ENCODE assay signal across 9 mouse cellular contexts in genomic region chr4:41759656-41760287, GRCm38 (mm10). TPM values are rescaled to one million over a fixed set of nuclear protein-coding genes. Genes with fewer than 3 reads are reported as not detected.
DNase-seq lines count a peak whose midpoint lies in the region; ATAC-seq and TF ChIP-seq lines count a peak whose summit lies in the region.
"Had no signal": no experiment of that assay in that cellular context is flagged by ENCODE, and none has a peak within 500 bp of the region (broad histone marks: within the 10 kb centered on the region; RNA-seq: fewer than 3 reads in every experiment).

No protein-coding gene starts in this region.

- H3K36me3 ChIP-seq in kidney, adult 2 months (ENCODE audit: control insufficient read depth, insufficient read depth, low read length): no peaks in the 10 kb centered on the region; the same call in 1 of the 2 replicates
- peaks cover 24% of the 10 kb centered on the region for H3K36me3 ChIP-seq in embryonic facial prominence, embryonic 13.5 days
- H3K36me3 ChIP-seq in intestine, embryonic 15.5 days: 0 out of 2 replicates have a peak, but pooled peaks cover 5% of the 10 kb centered on the region
- H3K36me3 ChIP-seq in midbrain, embryonic 14.5 days (ENCODE audit: control insufficient read depth, insufficient read depth, low read length): peaks cover 11% of the 10 kb centered on the region

- H3K4me3 ChIP-seq in kidney, adult 2 months (ENCODE audit: insufficient read depth, low read depth, low read length): peak overlapping the region; percentile 42
- H3K4me3 ChIP-seq in embryonic facial prominence, embryonic 13.5 days: peak overlapping the region; percentile 61
- peak overlapping the region; percentile 47 for H3K4me3 ChIP-seq in intestine, embryonic 15.5 days (replicated peaks)
- H3K4me3 ChIP-seq in midbrain, embryonic 14.5 days (replicated peaks; ENCODE audit: low read depth, low read length): peak overlapping the region; percentile 32

- H3K27ac ChIP-seq in kidney, adult 2 months (ENCODE audit: insufficient read depth, low read depth, low read length): peak overlapping the region; percentile 98
- H3K27ac ChIP-seq in embryonic facial prominence, embryonic 13.5 days: peak overlapping the region; percentile 99
- H3K27ac ChIP-seq in intestine, embryonic 15.5 days: peak overlapping the region; percentile 92
- H3K27ac ChIP-seq in midbrain, embryonic 14.5 days (replicated peaks; ENCODE audit: low read depth, low read length): no peak overlapping the region
- H3K27ac ChIP-seq: macrophage had no signal

- peaks cover 26% of the 10 kb centered on the region; the same call in 1 of the 2 replicates for H3K4me1 ChIP-seq in kidney, adult 2 months (ENCODE audit: control insufficient read depth, insufficient read depth, low read length)
- H3K4me1 ChIP-seq in embryonic facial prominence, embryonic 13.5 days: peaks cover 52% of the 10 kb centered on the region
- H3K4me1 ChIP-seq in intestine, embryonic 15.5 days (replicated peaks): peaks cover 40% of the 10 kb centered on the region
- H3K4me1 ChIP-seq in midbrain, embryonic 14.5 days (ENCODE audit: control insufficient read depth, insufficient read depth, low read length): peaks cover 24% of the 10 kb centered on the region

- no peak for TF ChIP-seq POLR2A in kidney, adult 2 months (IDR thresholded peaks at IDR 0.05; ENCODE audit: low read depth, low read length)

- no peak for ATAC-seq in embryonic facial prominence, embryonic 13.5 days (ENCODE audit: insufficient number of reproducible peaks, insufficient read depth, low FRiP score, low TSS enrichment, low read depth)
- peak; percentile 33 for ATAC-seq in intestine, embryonic 15.5 days
- ATAC-seq in midbrain, embryonic 14.5 days (ENCODE audit: low FRiP score, low TSS enrichment): no peak

- peak overlapping the region; percentile 95 for H3K4me2 ChIP-seq in embryonic facial prominence, embryonic 13.5 days
- peak overlapping the region; percentile 74 for H3K4me2 ChIP-seq in intestine, embryonic 15.5 days (replicated peaks)
- peak overlapping the region; percentile 54 for H3K4me2 ChIP-seq in midbrain, embryonic 14.5 days (ENCODE audit: low read length)

- H3K27me3 ChIP-seq in kidney, adult 2 months (replicated peaks; ENCODE audit: control insufficient read depth, insufficient read depth, low read length): no peaks in the 10 kb centered on the region
- no peaks in the 10 kb centered on the region for H3K27me3 ChIP-seq in embryonic facial prominence, embryonic 13.5 days
- no peaks in the 10 kb centered on the region for H3K27me3 ChIP-seq in intestine, embryonic 15.5 days (replicated peaks)
- H3K27me3 ChIP-seq in midbrain, embryonic 14.5 days (ENCODE audit: control insufficient read depth, insufficient read depth, low read length): no peaks in the 10 kb centered on the region

- WGBS in kidney, adult 2 months: 26% methylated on average over 6 of the region's 6 CpGs
- WGBS in embryonic facial prominence, embryonic 13.5 days: 32% methylated on average over 6 of the region's 6 CpGs
- 28% methylated on average over 6 of the region's 6 CpGs for WGBS in intestine, embryonic 15.5 days
- 40% methylated on average over 6 of the region's 6 CpGs for WGBS in midbrain, embryonic 14.5 days

- no peak for TF ChIP-seq CTCF in kidney, adult 2 months (conservative IDR thresholded peaks at IDR 0.05; ENCODE audit: insufficient read depth, insufficient read length, low read depth, low read length)

- DNase-seq in kidney, adult 2 months: peak; percentile 46
- no peak for DNase-seq in kidney, postnatal 14 days
- DNase-seq in midbrain, embryonic 14.5 days: no peak
- DNase-seq in left cerebral cortex, adult 9 months (ENCODE audit: low spot score in 2 of 2): no peak
- DNase-seq in cerebellum, adult 11 months: no peak
- no peak for DNase-seq in adrenal gland, postnatal 36 days

- peak overlapping the region; percentile 82 for H3K9ac ChIP-seq in embryonic facial prominence, embryonic 13.5 days
- peak overlapping the region; percentile 48 for H3K9ac ChIP-seq in intestine, embryonic 15.5 days
- H3K9ac ChIP-seq in midbrain, embryonic 14.5 days (replicated peaks; ENCODE audit: low read length): peak overlapping the region; percentile 58

- no peaks in the 10 kb centered on the region for H3K9me3 ChIP-seq in embryonic facial prominence, embryonic 13.5 days
- H3K9me3 ChIP-seq in intestine, embryonic 15.5 days: no peaks in the 10 kb centered on the region
- no peaks in the 10 kb centered on the region for H3K9me3 ChIP-seq in midbrain, embryonic 14.5 days (ENCODE audit: control insufficient read depth, low read length)

RNA-seq across cellular contexts. Expression of gene Sigmar1, which starts 3.8 kb away (rescaled TPM):
- 60.6 and 69.7 TPM in 2 replicates for polyA plus RNA-seq in kidney, adult 2 months (2012; rRNA removed)
- 83.8 and 87.7 TPM in 2 replicates for polyA plus RNA-seq in embryonic facial prominence, embryonic 13.5 days (2015; fragmentation: Nextera tagmentation; extraction: Ambion mirVana)
- polyA plus RNA-seq in intestine, embryonic 15.5 days (2015; fragmentation: Nextera tagmentation; extraction: Ambion mirVana): 94.7 and 108 TPM in 2 replicates
- polyA plus RNA-seq in midbrain, embryonic 14.5 days (2014; fragmentation: Nextera tagmentation; extraction: Ambion mirVana): 52.7 and 55.4 TPM in 2 replicates
- total RNA-seq in adrenal gland, postnatal 36 days (2021): 10 to 100 TPM; 77.4 to 80.1 TPM

RNA-seq across cellular contexts. Expression of gene Galt, which starts 4.7 kb away (rescaled TPM):
- 162 and 175 TPM in 2 replicates for polyA plus RNA-seq in kidney, adult 2 months (2012; rRNA removed)
- polyA plus RNA-seq in embryonic facial prominence, embryonic 13.5 days (2015; fragmentation: Nextera tagmentation; extraction: Ambion mirVana): 43.4 and 47.9 TPM in 2 replicates
- polyA plus RNA-seq in intestine, embryonic 15.5 days (2015; fragmentation: Nextera tagmentation; extraction: Ambion mirVana): 64.8 and 70.9 TPM in 2 replicates
- 38.8 and 51.5 TPM in 2 replicates for polyA plus RNA-seq in midbrain, embryonic 14.5 days (2014; fragmentation: Nextera tagmentation; extraction: Ambion mirVana)
- 10 to 100 TPM; 32.1 to 45.6 TPM for total RNA-seq in adrenal gland, postnatal 36 days (2021)

RNA-seq across cellular contexts. Expression of gene Ccl27a, which starts 14.3 kb away (rescaled TPM):
- 49.2 and 54.0 TPM in 2 replicates for polyA plus RNA-seq in kidney, adult 2 months (2012; rRNA removed)
- polyA plus RNA-seq in embryonic facial prominence, embryonic 13.5 days (2015; fragmentation: Nextera tagmentation; extraction: Ambion mirVana): 63.5 and 65.5 TPM in 2 replicates
- 30.5 and 31.9 TPM in 2 replicates for polyA plus RNA-seq in intestine, embryonic 15.5 days (2015; fragmentation: Nextera tagmentation; extraction: Ambion mirVana)
- 241 and 335 TPM in 2 replicates for polyA plus RNA-seq in midbrain, embryonic 14.5 days (2014; fragmentation: Nextera tagmentation; extraction: Ambion mirVana)
- 10 to 100 TPM; 33.9 to 46.8 TPM for total RNA-seq in adrenal gland, postnatal 36 days (2021)

RNA-seq across cellular contexts. Expression of gene Arid3c, which starts 28.8 kb away (rescaled TPM):
- not detected in 2 replicates for polyA plus RNA-seq in kidney, adult 2 months (2012; rRNA removed)
- 0.15 and 0.20 TPM in 2 replicates for polyA plus RNA-seq in embryonic facial prominence, embryonic 13.5 days (2015; fragmentation: Nextera tagmentation; extraction: Ambion mirVana)
- not detected in 2 replicates for polyA plus RNA-seq in intestine, embryonic 15.5 days (2015; fragmentation: Nextera tagmentation; extraction: Ambion mirVana)
- 0.47 and 0.70 TPM in 2 replicates for polyA plus RNA-seq in midbrain, embryonic 14.5 days (2014; fragmentation: Nextera tagmentation; extraction: Ambion mirVana)
- total RNA-seq in adrenal gland, postnatal 36 days (2021): not detected
- polyA plus RNA-seq: macrophage had no signal

RNA-seq across cellular contexts. Expression of gene Dctn3, which starts 36.8 kb away (rescaled TPM):
- polyA plus RNA-seq in kidney, adult 2 months (2012; rRNA removed): 76.0 and 92.6 TPM in 2 replicates
- polyA plus RNA-seq in embryonic facial prominence, embryonic 13.5 days (2015; fragmentation: Nextera tagmentation; extraction: Ambion mirVana): 123 and 128 TPM in 2 replicates
- polyA plus RNA-seq in intestine, embryonic 15.5 days (2015; fragmentation: Nextera tagmentation; extraction: Ambion mirVana): 122 and 131 TPM in 2 replicates
- 249 and 299 TPM in 2 replicates for polyA plus RNA-seq in midbrain, embryonic 14.5 days (2014; fragmentation: Nextera tagmentation; extraction: Ambion mirVana)
- total RNA-seq in adrenal gland, postnatal 36 days (2021): 100 to 1,000 TPM; 103 to 123 TPM
